Mouse (Mus musculus) small intestine, adult 2 months (tissue): ENCODE data around the gene Muc1.

Experiments used
- CTCF ChIP-seq: fragments of 200-500 bp; IDR thresholded peaks from 2 replicates; pipeline ENCODE4 v1.5.1; 2012; ENCODE audit warnings: low read depth, mild to moderate bottlenecking, control low read depth, inconsistent platforms, low read length, moderate library complexity, mixed read lengths; ENCODE audit not compliant: insufficient replicate concordance, insufficient read length; ENCODE audit errors: extremely low read depth
- POLR2A ChIP-seq: fragments of 200-500 bp; IDR thresholded peaks from 2 replicates; pipeline ENCODE4 v1.6.1; 2012; ENCODE audit warnings: low read depth, mild to moderate bottlenecking, control low read depth, inconsistent platforms, low read length, moderate library complexity

- TF ChIP-seq CTCF: no peak
- no peak for TF ChIP-seq POLR2A
Measured at GRCm38 (mm10) chr3:89226900-89227299, 2.0 kb upstream of the Muc1 start, which contains the start of gene Mtx1.
